Mouse (Mus musculus): ENCODE results near the gene Mbtps2. TPM values are rescaled to one million over a fixed set of nuclear protein-coding genes. Genes with fewer than 3 reads are reported as not detected.
A peak's percentile ranks its signal among the peaks of the same experiment; 100 is the strongest.

Gene Mbtps2
- polyA plus RNA-seq (2012; rRNA removed) = 4.2 and 5.4 TPM in 2 replicates

DNA sequence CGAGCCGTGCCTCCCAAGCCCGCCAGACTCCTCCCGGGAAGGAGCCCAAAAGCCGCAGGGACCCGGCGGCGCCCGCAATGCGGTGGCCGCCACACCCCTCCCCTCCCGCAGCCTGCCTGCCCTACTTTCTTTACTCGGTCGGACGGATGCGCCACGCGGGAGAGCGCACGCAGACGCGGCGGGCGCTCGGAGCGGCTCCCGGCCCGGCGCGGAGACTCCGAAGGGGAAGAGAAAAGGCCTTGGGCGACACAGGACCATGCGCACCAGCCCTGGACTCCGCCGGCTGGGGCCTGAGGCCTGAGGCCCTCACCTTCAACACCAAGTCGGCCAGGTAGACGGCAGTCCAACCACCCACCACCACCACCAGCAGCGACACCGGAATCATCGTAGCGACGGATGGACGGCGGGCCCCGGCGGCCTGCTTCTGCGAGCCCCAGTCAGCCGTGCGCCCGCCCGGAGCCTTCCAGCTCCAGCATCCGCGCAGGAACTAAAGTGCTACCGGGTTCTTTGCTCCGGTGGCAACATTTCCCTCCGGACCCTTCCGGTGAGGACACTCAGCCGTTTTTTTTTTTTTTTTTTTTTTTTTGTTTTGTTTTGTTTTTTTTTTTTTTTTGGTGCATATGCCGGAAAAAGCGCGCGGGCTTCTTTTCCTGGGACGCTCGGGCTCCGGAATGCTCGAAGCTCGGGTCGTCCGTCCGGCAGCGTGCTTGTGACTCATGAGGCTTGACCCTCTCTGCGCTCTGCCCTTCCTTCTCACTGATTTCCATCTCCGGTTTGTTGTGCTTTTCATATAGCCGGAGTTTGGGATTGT is at the start of gene Mbtps2:
TSS of gene Mbtps2 (minus strand) at position 530 of the 811 bp plus-strand sequence.
- TF ChIP-seq CTCF (IDR thresholded peaks at IDR 0.05; ENCODE audit: control insufficient read depth, insufficient read depth, insufficient replicate concordance, low read depth, low read length) = no peak
- 0 out of 2 replicates have a peak, but pooled peaks have one; percentile 23 for TF ChIP-seq POLR2A (IDR thresholded peaks at IDR 0.05; ENCODE audit: control insufficient read depth, low read depth, low read length)
- Histone ChIP-seq H3K27ac (ENCODE audit: control insufficient read depth, insufficient read depth, low read depth, low read length) (peak within 1 kb of the TSS; percentile 93), H3K4me3 (ENCODE audit: control insufficient read depth, low read depth, low read length) (peak within 1 kb of the TSS; percentile 94), H3K27me3 (ENCODE audit: control insufficient read depth, insufficient read depth, low read length) (no peaks in the 10 kb centered on the region), H3K4me1 (ENCODE audit: control insufficient read depth, insufficient read depth, low read length) (no peaks in the 10 kb centered on the region), H3K36me3 (ENCODE audit: control insufficient read depth, insufficient read depth, low read length) (no peaks in the 10 kb centered on the region)

DNA sequence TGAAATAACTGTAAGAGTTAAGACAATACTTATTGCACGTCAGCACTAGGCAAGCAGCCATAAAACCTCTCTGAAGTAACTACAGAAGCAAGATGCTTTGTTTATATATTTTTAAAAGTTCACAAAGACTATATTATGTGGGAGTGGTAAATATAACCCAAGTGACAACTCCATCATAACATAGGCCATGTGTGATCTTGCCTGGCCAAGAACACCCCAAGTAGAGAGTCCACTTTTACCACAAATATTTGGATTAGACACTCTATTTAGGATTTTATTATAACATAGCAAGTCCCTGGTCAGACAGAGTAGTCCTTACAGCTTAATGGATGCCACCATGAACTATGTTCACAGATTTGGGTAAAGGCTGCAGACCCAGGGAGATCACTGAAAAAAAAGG is 47.9 kb upstream of the Mbtps2 start:
- Histone ChIP-seq H3K4me3 (ENCODE audit: control insufficient read depth, low read depth, low read length) (no peak overlapping the region), H3K27ac (ENCODE audit: control insufficient read depth, insufficient read depth, low read depth, low read length) (no peak overlapping the region), H3K4me1 (ENCODE audit: control insufficient read depth, insufficient read depth, low read length) (no peaks in the 10 kb centered on the region), H3K36me3 (ENCODE audit: control insufficient read depth, insufficient read depth, low read length) (no peaks in the 10 kb centered on the region), H3K27me3 (ENCODE audit: control insufficient read depth, insufficient read depth, low read length) (no peaks in the 10 kb centered on the region)
- TF ChIP-seq CTCF (IDR thresholded peaks at IDR 0.05; ENCODE audit: control insufficient read depth, insufficient read depth, insufficient replicate concordance, low read depth, low read length) (no peak), POLR2A (IDR thresholded peaks at IDR 0.05; ENCODE audit: control insufficient read depth, low read depth, low read length) (no peak)

DNA sequence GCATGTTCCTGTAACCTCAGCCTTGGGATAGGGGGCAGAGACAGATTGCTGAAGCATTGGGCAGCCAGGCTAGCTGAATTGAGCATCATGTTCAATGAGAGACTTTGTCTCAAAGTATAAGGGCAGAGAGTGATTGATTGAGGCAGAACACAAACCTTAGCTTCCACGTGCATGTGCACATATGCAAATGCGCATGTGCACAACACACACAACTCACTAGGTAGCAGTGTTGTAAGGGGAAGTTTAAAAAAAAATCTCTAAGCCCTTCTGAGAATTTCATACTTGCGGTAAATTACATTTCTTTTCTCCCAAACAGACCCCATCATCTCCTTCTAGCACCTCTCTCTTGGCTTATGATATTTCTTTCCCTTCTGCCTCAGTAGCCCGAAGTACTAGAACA is 46.2 kb upstream of the Mbtps2 start:
- TF ChIP-seq POLR2A (IDR thresholded peaks at IDR 0.05; ENCODE audit: control insufficient read depth, low read depth, low read length) = no peak
- TF ChIP-seq CTCF (IDR thresholded peaks at IDR 0.05; ENCODE audit: control insufficient read depth, insufficient read depth, insufficient replicate concordance, low read depth, low read length) = no peak
- H3K36me3 ChIP-seq (ENCODE audit: control insufficient read depth, insufficient read depth, low read length) = no peaks in the 10 kb centered on the region

GRCm38 (mm10) chrX:157644300-157644699 is 45.8 kb upstream of the Mbtps2 start:
- TF ChIP-seq POLR2A (IDR thresholded peaks at IDR 0.05; ENCODE audit: control insufficient read depth, low read depth, low read length) = no peak
- TF ChIP-seq CTCF (IDR thresholded peaks at IDR 0.05; ENCODE audit: control insufficient read depth, insufficient read depth, insufficient replicate concordance, low read depth, low read length) = peak; percentile 42; the same call in 1 of the 2 replicates
- no peak overlapping the region for H3K27ac ChIP-seq (ENCODE audit: control insufficient read depth, insufficient read depth, low read depth, low read length)
- H3K4me3 ChIP-seq (ENCODE audit: control insufficient read depth, low read depth, low read length) = no peak overlapping the region
- no peaks in the 10 kb centered on the region for H3K36me3 ChIP-seq (ENCODE audit: control insufficient read depth, insufficient read depth, low read length)
- H3K4me1 ChIP-seq (ENCODE audit: control insufficient read depth, insufficient read depth, low read length) = no peaks in the 10 kb centered on the region
- no peaks in the 10 kb centered on the region for H3K27me3 ChIP-seq (ENCODE audit: control insufficient read depth, insufficient read depth, low read length)

More for the DNA sequence above, 46.2 kb upstream of the Mbtps2 start:
- no peak overlapping the region for H3K27ac ChIP-seq (ENCODE audit: control insufficient read depth, insufficient read depth, low read depth, low read length)
- H3K4me3 ChIP-seq (ENCODE audit: control insufficient read depth, low read depth, low read length) = no peak overlapping the region
- H3K27me3 ChIP-seq (ENCODE audit: control insufficient read depth, insufficient read depth, low read length) = no peaks in the 10 kb centered on the region
- H3K4me1 ChIP-seq (ENCODE audit: control insufficient read depth, insufficient read depth, low read length) = no peaks in the 10 kb centered on the region

DNA sequence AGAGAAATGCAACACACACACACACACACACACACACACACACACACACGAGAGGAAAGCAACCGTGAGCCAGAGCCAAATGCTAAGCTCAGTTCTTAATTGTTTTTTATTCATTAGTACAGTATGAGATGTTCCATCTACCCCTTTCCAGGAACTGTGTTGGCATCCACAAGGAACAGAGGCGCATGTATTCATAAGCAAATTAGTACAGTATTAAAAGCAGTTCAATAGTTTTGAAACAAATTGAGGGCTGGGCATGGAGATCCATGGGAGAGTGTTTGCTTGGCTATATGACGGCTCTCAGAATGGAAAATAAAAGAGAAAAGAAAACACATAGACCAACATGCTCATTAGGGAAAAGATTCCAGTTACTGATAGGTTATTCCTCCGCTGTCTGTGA is 44.3 kb upstream of the Mbtps2 start:
- H3K4me1 ChIP-seq (ENCODE audit: control insufficient read depth, insufficient read depth, low read length) = no peaks in the 10 kb centered on the region
- H3K27me3 ChIP-seq (ENCODE audit: control insufficient read depth, insufficient read depth, low read length) = no peaks in the 10 kb centered on the region
- no peak overlapping the region for H3K27ac ChIP-seq (ENCODE audit: control insufficient read depth, insufficient read depth, low read depth, low read length)
- no peaks in the 10 kb centered on the region for H3K36me3 ChIP-seq (ENCODE audit: control insufficient read depth, insufficient read depth, low read length)
- H3K4me3 ChIP-seq (ENCODE audit: control insufficient read depth, low read depth, low read length) = no peak overlapping the region
- TF ChIP-seq CTCF (IDR thresholded peaks at IDR 0.05; ENCODE audit: control insufficient read depth, insufficient read depth, insufficient replicate concordance, low read depth, low read length) (no peak), POLR2A (IDR thresholded peaks at IDR 0.05; ENCODE audit: control insufficient read depth, low read depth, low read length) (no peak)

DNA sequence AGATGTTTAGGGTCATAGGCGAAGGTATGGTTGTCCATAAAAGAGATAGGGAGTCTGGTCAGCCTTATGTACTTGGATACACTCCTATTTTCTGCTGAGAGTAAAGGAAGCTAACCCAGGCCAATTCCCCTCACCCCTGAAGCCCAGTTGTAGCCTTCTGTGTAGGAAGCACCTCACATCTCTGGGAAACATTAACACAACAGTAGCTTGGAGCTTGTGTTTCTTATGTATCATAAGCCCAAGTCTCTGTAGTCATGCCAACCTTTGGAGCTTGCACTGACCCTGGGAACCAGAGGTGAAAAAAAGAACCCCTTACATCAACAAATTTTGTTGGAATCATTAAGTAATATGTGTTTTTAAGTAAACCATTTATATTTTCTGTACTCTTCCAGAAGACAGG is 38.7 kb upstream of the Mbtps2 start:
- no peak for TF ChIP-seq POLR2A (IDR thresholded peaks at IDR 0.05; ENCODE audit: control insufficient read depth, low read depth, low read length)
- TF ChIP-seq CTCF (IDR thresholded peaks at IDR 0.05; ENCODE audit: control insufficient read depth, insufficient read depth, insufficient replicate concordance, low read depth, low read length) = no peak
- Histone ChIP-seq H3K27me3 (ENCODE audit: control insufficient read depth, insufficient read depth, low read length) (no peaks in the 10 kb centered on the region), H3K4me3 (ENCODE audit: control insufficient read depth, low read depth, low read length) (no peak overlapping the region), H3K4me1 (ENCODE audit: control insufficient read depth, insufficient read depth, low read length) (no peaks in the 10 kb centered on the region), H3K27ac (ENCODE audit: control insufficient read depth, insufficient read depth, low read depth, low read length) (no peak overlapping the region), H3K36me3 (ENCODE audit: control insufficient read depth, insufficient read depth, low read length) (no peaks in the 10 kb centered on the region)

- no peak overlapping the region for H3K27ac ChIP-seq (ENCODE audit: control insufficient read depth, insufficient read depth, low read depth, low read length)
- H3K27me3 ChIP-seq (ENCODE audit: control insufficient read depth, insufficient read depth, low read length) = no peaks in the 10 kb centered on the region
- TF ChIP-seq POLR2A (IDR thresholded peaks at IDR 0.05; ENCODE audit: control insufficient read depth, low read depth, low read length) (no peak), CTCF (IDR thresholded peaks at IDR 0.05; ENCODE audit: control insufficient read depth, insufficient read depth, insufficient replicate concordance, low read depth, low read length) (no peak)
- no peak overlapping the region for H3K4me3 ChIP-seq (ENCODE audit: control insufficient read depth, low read depth, low read length)
- H3K4me1 ChIP-seq (ENCODE audit: control insufficient read depth, insufficient read depth, low read length) = no peaks in the 10 kb centered on the region
- no peaks in the 10 kb centered on the region for H3K36me3 ChIP-seq (ENCODE audit: control insufficient read depth, insufficient read depth, low read length)
These were observed 35.3 kb upstream of the Mbtps2 start for GRCm38 (mm10) chrX:157633676-157634414.
